Mouse (Mus musculus) retina, postnatal 7 days (tissue): Measurements from ENCODE around the gene Maea.

Source experiments
- DNase-seq: peaks from one replicate; pipeline ENCODE4 v3.0.0-alpha.2; 2012; ENCODE audit warnings: low read depth, low spot score

Gene Maea

DNA sequence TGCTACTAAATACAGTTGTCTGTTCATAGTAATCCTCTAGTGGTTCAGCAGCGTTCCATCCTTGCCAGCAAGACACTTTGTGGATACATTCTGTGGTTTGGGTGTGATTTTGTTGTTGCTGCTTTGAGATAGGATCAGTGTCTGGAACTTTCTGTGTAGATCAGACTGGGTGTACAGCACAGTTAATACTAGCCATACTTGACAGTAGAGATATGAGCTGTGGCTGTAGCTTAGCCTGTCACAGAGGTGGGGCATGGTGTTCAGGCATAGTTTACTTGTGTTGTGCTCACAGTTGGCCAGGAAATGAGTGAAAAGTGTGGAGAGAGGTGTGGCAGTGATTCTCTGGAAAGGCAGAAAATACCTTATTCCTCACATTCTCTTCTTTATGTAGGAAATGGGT, 22.2 kb downstream of the Maea start:
- DNase-seq, result no peak

DNA sequence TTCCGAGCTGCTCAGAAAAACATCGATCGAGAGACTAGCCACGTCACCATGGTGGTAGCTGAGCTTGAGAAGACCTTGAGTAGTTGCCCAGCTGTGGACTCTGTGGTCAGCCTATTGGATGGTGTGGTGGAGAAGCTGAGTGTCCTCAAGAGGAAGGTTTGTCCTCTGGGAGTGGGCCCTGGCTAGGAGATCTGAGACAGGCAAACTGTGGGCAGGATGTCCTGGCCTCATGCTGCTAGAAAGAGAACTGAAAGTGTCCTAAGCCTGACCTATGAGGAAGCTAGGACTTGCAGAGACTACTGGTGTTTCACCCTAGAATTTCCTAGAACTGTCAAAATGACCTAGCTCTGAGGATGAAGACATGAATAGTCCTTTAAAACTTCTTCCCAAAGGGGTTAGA, 23.2 kb downstream of the Maea start:
- DNase-seq, result no peak

DNA sequence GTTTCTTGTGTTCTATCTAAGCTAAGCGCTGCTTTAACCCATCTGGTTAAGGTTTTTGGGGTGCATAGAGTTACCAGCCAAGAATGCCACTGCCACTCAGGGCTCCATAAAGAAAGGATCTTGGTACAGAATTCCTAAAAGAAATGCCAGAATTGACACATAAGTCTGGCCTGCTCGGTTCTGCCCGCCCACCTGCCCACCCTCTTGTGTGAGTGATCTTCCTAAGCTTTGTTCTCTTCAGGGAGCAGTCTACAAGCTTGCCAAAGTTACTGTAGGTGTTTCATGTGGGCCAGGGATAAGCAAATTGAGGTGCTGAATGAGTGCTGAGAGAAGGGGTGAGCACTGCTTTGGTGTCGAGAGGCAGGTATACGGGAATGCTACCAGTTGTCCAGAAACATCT, 28.0 kb downstream of the Maea start:
- no peak for DNase-seq

DNA sequence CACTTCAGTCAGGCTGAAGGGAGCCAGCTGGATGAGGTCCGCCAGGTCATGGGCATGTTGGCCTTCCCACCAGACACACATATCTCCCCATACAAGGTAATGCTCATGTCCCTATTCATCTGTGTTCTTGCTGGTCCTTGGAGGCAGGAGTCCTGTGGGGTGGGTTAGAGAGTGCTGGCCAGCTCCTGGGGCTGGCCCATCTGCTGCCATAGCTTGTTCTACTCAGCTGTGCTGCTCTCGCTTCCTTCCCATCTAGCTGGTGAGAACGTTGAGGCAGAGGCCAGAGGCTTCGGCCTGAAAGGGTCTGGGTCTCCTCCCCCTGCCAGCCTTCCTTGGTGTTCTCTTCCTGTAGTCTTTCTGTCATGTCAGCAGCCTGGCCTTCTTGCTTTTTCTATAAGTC, 33.3 kb downstream of the Maea start:
- DNase-seq, result no peak

DNA sequence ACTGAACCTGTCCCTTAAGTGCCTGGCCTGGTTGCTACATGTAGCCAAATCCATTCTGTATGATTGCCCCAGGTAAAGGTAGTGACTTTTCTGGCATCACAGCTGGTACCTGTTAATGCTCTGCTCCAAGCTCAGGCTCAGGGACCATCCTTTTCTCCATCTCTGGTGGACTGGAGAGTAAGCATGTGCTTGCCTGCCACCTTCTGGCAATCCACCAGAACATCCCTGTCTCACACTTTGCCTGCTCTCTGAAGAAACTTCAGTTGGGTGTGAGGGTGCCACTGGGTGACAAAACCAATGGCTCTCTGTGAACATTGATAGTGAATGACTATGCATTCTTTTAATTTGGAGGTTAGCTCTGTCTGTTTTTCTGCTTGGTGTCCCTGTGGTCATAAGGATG, 35.8 kb downstream of the Maea start:
- peak; percentile 21 for DNase-seq

DNA sequence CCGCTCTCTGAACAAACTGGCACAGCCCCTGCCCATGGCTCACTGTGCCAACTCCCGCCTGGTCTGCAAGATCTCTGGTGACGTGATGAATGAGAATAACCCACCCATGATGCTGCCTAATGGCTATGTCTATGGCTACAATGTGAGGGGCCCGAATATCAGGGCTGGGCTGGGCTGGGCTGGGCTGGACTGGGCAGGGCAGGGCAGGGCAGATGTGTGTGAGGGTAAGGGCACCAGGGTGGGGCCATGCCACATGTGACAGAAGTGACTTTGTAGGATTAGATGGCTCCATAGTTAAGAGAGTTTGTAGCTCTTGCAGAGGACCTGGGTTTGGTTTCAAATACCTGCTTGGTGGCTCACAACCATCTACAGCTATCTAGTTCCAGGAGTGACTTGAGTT, 36.4 kb downstream of the Maea start:
- no peak for DNase-seq

DNA sequence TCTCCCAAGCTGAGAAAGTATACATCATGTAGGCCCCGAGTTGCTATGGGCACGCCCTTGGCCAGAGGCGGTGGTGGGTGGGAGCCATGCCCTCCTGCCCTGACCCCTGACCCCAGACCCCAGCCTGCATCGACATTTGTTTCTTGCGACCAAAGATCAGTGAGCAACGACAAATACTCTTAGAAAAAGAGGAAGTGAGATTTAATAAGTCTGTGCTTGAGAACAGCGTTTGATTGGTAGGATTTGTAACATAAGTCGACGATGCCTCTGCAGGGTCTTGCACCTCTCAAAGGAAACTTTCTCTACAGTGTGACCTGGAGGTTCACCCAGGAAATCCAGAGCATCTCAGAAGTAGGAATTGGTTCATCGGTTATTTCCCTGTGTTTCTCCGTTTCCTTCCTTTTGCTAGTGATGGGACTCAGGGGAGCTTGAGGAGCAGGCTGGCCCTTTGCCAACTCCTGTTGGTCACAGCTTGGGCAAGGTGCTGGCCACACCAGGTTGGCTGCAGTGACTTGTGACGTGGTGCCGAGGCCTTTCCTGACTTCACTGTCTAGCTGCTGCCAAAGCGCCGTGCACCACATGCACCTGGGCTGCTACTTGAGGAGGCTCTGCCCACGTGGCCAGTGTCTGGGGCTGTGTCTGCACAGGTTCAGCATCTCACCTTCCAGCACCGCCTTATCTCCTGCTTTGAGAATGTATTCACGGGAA, 37.2 kb downstream of the Maea start:
- no peak for DNase-seq

DNA sequence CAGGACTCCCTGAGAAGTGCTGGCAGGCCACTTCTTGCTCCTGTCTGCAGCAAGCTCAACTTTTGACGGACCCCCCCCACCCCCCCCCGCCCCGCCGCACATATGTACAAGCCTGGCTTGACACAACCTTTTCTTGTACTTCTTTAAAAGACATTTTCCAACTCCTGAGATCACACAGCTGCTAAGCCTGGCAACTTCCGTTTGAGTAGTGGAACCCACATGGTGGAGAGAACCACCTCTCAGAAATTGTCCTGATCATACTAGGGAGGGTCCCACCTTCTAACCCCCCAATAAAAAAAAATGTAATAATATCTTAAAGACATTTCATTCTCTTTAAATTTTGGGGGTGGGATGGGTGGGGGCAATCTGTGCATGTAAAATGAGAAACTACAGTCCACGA, 41.9 kb downstream of the Maea start:
- DNase-seq, result no peak

DNA sequence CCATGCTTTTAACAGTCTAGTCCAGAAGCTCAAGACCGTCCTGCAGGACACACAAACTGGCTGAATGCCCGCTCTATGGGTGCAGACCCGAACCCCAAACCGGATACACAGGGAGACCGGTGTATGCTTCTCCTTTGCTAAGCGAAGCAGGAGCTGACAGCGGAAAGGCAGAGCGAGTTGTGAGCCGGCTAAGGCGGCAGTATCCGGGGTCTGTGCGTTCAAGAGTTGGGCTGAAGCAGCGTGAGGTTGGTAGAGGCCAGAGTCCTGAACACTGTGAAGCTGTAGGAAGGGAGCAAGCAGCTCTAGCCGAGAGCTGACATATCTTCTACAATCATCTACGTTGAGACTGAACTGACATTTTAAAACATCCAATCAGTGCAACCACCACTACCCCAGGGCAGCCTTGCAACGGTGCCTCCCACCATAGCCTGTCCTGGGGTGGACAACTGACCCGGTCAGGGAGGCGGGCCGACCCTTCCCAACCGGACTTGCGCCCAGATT, 42.5 kb downstream of the Maea start:
- peak; percentile 17 for DNase-seq

DNA sequence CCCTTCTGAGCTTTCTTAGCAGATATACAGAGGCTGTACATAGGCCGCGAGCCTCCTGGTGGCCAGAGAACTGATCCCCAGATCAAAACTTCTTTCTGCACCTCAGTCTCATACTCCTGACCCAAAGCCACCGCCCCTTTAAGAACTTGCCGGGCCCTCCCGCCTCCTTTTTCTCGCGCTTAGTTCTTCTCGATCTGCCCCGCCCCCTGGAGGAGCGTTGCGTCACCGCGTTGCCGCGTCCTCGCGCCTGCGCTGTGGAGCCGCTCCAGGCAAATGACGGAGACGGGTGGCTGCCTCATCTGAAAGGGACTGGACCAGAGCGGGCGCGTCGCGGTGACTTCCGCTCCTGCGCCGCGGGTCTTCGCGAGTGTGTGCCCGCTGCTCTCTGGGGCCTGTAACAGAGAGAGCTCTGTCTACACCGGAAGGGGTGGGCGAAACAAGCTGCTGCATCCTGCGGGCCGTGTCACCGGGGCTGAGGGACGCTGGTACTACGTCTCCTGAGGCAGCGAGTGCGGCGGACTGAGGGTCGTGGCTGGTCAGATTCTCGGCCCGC, 43.1 kb downstream of the Maea start, which contains the start of gene Uvssa:
Gene Uvssa (plus strand): TSS at position 248 of the 553 bp plus-strand sequence.
- DNase-seq, result peak; percentile 100

DNA sequence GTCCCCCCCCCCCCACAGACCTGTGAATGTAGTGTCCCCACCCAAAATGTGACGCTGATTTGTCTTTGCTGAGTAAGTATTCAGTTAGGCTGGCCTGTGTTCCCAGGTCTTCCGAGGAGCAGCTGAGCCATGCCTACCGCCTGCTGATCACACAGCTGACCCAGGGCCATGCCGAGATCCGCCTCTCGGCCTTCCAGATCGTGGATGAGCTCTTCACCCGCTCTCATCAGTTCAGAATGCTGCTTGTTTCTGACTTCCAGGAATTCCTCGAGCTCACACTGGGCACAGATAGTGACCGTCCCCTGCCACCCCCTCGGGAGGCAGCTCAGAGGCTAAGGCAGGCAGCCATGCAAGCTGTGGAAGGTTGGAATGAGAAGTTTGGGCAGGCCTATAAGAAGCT, 52.2 kb downstream of the Maea start:
- DNase-seq, result no peak

DNA sequence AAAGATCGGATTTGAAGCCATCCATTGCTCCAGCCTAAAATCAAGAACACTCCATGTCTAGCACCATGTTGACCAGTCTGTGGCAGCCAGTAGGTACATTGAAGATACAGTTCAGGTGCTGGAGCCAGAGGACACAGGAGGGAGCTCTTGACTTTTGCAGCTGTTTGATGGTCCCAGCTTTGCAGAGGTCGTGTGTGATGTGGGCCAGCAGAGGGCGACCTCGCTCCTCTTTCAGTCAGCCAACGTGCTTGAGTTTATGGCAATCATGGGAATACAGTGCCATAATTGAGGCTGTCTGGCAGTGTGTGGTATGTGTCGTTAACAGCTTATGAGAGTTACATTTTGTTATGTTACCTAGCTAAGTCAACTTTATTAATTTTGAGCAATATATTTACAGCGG, 58.5 kb downstream of the Maea start:
- peak; percentile 65 for DNase-seq

DNA sequence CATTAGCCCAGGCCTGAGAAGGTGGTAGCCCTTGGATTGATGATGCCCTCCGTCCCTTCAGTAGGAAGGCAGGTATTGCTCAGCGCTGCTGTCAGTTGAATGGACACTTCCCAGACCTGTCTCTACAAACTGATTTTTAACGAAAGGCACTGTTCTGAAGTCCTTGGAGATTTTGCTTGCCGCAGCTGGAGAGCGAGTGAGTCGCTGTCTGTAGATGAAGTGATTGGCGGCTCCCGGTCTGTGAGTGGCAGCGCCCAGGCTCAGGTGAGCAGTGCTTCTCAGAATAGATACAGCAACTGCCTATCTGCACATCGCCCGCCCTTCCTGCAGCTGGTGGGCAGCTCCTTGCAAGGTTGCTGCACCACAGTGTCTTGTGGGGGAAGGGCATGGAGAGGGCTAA, 60.4 kb downstream of the Maea start:
- DNase-seq, result no peak

DNA sequence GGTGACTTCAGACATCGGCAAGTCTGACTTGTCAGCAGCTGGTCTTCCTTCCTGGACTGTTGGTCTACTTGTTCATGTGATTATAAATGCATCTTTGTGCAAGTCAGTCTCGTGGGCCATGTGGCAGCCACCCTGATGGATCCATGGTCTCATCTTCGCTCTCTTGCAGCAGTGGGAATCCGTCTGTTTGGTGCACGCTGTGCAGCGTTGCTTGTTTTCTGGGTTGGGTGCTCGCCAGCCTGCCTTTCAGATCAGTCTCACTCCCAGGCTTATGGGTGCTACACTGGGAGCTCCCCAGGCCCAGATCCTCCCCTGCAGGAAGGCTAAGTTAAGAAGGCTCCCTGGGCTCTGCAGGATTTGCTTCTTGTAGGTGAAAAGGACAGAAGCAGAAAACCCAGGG, 61.5 kb downstream of the Maea start:
- DNase-seq, result no peak

DNA sequence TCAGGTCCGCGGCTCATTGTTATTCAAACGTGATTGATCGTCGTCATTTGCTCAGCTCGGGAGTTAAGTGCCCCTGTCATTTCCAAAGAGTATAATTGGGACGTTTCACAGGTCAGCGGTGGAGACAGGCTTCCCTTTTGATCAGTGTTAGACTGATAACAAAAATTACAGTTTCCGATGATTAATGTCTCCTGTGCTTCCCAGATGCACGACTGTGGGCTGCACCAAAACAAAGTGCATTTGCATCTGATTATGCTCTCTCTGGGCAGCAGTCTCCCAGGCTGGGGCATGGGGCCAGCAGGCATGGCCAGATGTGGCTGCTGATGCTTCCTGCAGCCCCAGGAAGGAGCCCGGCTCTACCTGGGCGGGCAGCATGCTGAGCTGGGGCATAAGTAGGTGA, 65.5 kb downstream of the Maea start:
- DNase-seq, result no peak

DNA sequence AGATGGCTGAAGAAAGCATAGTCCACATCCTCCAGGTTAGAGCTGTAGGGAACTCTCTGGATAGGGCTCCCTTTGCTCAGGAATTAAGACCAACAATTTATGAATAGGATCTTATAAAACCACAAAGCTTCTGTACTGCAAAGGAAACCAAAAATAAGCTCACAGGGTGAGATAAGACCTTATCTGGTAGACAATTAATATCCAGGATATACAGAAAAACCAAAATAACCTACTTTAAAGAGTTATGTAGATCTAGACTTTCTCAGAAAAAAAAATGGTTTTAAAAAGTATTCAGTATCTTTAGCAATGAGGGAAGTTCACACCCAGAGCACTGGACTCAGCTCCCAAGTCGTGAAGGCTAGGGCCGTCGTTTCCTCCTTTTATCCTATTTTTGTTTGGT, 85.0 kb downstream of the Maea start:
- no peak for DNase-seq
